18 mouse cellular contexts compared by ENCODE assay signal in genomic region chr13:53192286-53192685, GRCm38 (mm10).
DNase-seq lines count a peak whose midpoint lies in the region; ATAC-seq and TF ChIP-seq lines count a peak whose summit lies in the region.
"Had no signal": no experiment of that assay in that cellular context is flagged by ENCODE, and none has a peak within 500 bp of the region (broad histone marks: within the 10 kb centered on the region; RNA-seq: fewer than 3 reads in every experiment).

No protein-coding gene starts in this region.

- no peak for TF ChIP-seq RAD21 in CH12.LX (IDR thresholded peaks at IDR 0.05; ENCODE audit: low read depth, low read length)

- WGBS in hindbrain, embryonic 10.5 days: 92% methylated on average over 6 of the region's 6 CpGs
- WGBS in hindbrain, embryonic 13.5 days: 94% methylated on average over 6 of the region's 6 CpGs
- 67% methylated on average over 6 of the region's 6 CpGs for WGBS in intestine, postnatal 0 days
- WGBS in liver, embryonic 11.5 days: 88% methylated on average over 6 of the region's 6 CpGs

- H3K4me3 ChIP-seq in hindbrain, embryonic 10.5 days: no peak overlapping the region
- no peak overlapping the region for H3K4me3 ChIP-seq in hindbrain, embryonic 13.5 days
- H3K4me3 ChIP-seq in CH12.LX (replicated peaks in 1 of 3; ENCODE audit: low read depth in 2 of 3, low read length in 2 of 3, poor library complexity in 1 of 3) (no peak overlapping the region), ES-Bruce4 (ENCODE audit: low read depth, low read length) (no peak overlapping the region)
- H3K4me3 ChIP-seq in intestine, postnatal 0 days (ENCODE audit: low read depth, low read length): no peak overlapping the region
- H3K4me3 ChIP-seq in liver, embryonic 11.5 days (ENCODE audit: low read depth, low read length): no peak overlapping the region
- H3K4me3 ChIP-seq: hindbrain, embryonic 15.5 days; midbrain, embryonic 13.5 days; myocyte; neural tube, embryonic 15.5 days had no signal

- no peaks in the 10 kb centered on the region for H3K27me3 ChIP-seq in hindbrain, embryonic 10.5 days (ENCODE audit: insufficient read depth, poor library complexity, severe bottlenecking)
- H3K27me3 ChIP-seq in hindbrain, embryonic 13.5 days: no peaks in the 10 kb centered on the region
- H3K27me3 ChIP-seq in CH12.LX (replicated peaks) (no peaks in the 10 kb centered on the region), ES-Bruce4 (ENCODE audit: control insufficient read depth, insufficient read depth, low read length, poor library complexity, severe bottlenecking) (no peaks in the 10 kb centered on the region)
- H3K27me3 ChIP-seq in intestine, postnatal 0 days (replicated peaks; ENCODE audit: control insufficient read depth, insufficient read depth, low read length): no peaks in the 10 kb centered on the region
- no peaks in the 10 kb centered on the region for H3K27me3 ChIP-seq in liver, embryonic 11.5 days (replicated peaks; ENCODE audit: control insufficient read depth, insufficient read depth, low read length)
- H3K27me3 ChIP-seq: hindbrain, embryonic 15.5 days had no signal

- H3K9me3 ChIP-seq in hindbrain, embryonic 10.5 days: no peaks in the 10 kb centered on the region
- no peaks in the 10 kb centered on the region for H3K9me3 ChIP-seq in hindbrain, embryonic 13.5 days
- H3K9me3 ChIP-seq in CH12.LX (replicated peaks; ENCODE audit: low read length) (no peaks in the 10 kb centered on the region), ES-Bruce4 (replicated peaks; ENCODE audit: control insufficient read depth, insufficient read depth, low read length, poor library complexity, severe bottlenecking) (no peaks in the 10 kb centered on the region)
- H3K9me3 ChIP-seq in intestine, postnatal 0 days (ENCODE audit: control insufficient read depth): no peaks in the 10 kb centered on the region
- no peaks in the 10 kb centered on the region for H3K9me3 ChIP-seq in liver, embryonic 11.5 days (ENCODE audit: control insufficient read depth, low read length)
- H3K9me3 ChIP-seq: hindbrain, embryonic 15.5 days; midbrain, embryonic 13.5 days; neural tube, embryonic 15.5 days had no signal

- in situ Hi-C loops in CH12.LX (cut with MboI; ENCODE audit: low pct_ligation_motif_present, low pct_unique_long_range_greater_than_20kb, low sequenced_read_pairs): no loop called here

- dilution Hi-C loops in CH12.LX (cut with MboI; ENCODE audit: extremely low pct_ligation_motif_present, extremely low pct_unique_long_range_greater_than_20kb, low sequenced_read_pairs): no loop called here

- no peak for TF ChIP-seq EP300 in CH12.LX (IDR thresholded peaks at IDR 0.05; ENCODE audit: low read length)
- TF ChIP-seq EP300 in ES-Bruce4 (IDR thresholded peaks at IDR 0.05; ENCODE audit: insufficient read depth, low read depth, low read length): no peak

- no peaks in the 10 kb centered on the region for H3K36me3 ChIP-seq in hindbrain, embryonic 10.5 days
- no peaks in the 10 kb centered on the region for H3K36me3 ChIP-seq in hindbrain, embryonic 13.5 days
- no peaks in the 10 kb centered on the region for H3K36me3 ChIP-seq in CH12.LX (replicated peaks in 1 of 2; ENCODE audit: control insufficient read depth in 1 of 2, insufficient read depth in 1 of 2, low read length in 1 of 2)
- no peaks in the 10 kb centered on the region for H3K36me3 ChIP-seq in ES-Bruce4 (ENCODE audit: control insufficient read depth, insufficient read depth, low read length, poor library complexity, severe bottlenecking)
- no peaks in the 10 kb centered on the region for H3K36me3 ChIP-seq in intestine, postnatal 0 days (ENCODE audit: control insufficient read depth, insufficient read depth)
- no peaks in the 10 kb centered on the region for H3K36me3 ChIP-seq in liver, embryonic 11.5 days (ENCODE audit: control insufficient read depth, insufficient read depth, low read length)
- H3K36me3 ChIP-seq: hindbrain, embryonic 15.5 days; midbrain, embryonic 13.5 days; neural tube, embryonic 15.5 days had no signal

- peaks cover 59% of the 10 kb centered on the region for H3K4me1 ChIP-seq in hindbrain, embryonic 10.5 days (replicated peaks)
- H3K4me1 ChIP-seq in hindbrain, embryonic 13.5 days (replicated peaks): peaks cover 9% of the 10 kb centered on the region; the same call in 1 of the 2 replicates
- peaks cover 3 to 25% of the 10 kb centered on the region in 2 experiments; a peak in 3 of 4 replicates for H3K4me1 ChIP-seq in CH12.LX (ENCODE audit: control insufficient read depth in 1 of 2, insufficient read depth in 2 of 2)
- H3K4me1 ChIP-seq in ES-Bruce4 (ENCODE audit: control insufficient read depth, insufficient read depth, low read length): peaks cover 14% of the 10 kb centered on the region
- H3K4me1 ChIP-seq in intestine, postnatal 0 days (replicated peaks; ENCODE audit: control insufficient read depth, insufficient read depth, low read length): peaks cover 8% of the 10 kb centered on the region; the same call in 1 of the 2 replicates
- H3K4me1 ChIP-seq in liver, embryonic 11.5 days (replicated peaks; ENCODE audit: control insufficient read depth, insufficient read depth, low read length): peaks cover 11% of the 10 kb centered on the region
- H3K4me1 ChIP-seq: hindbrain, embryonic 15.5 days; midbrain, embryonic 13.5 days had no signal

- H3K27ac ChIP-seq in hindbrain, embryonic 10.5 days: 0 out of 2 replicates have a peak overlapping the region, but pooled peaks have one; percentile 18
- no peak overlapping the region for H3K27ac ChIP-seq in hindbrain, embryonic 13.5 days
- H3K27ac ChIP-seq in CH12.LX (ENCODE audit: insufficient read depth, low read depth) (no peak overlapping the region), ES-Bruce4 (ENCODE audit: insufficient read depth, low read length) (peak overlapping the region; percentile 67)
- no peak overlapping the region for H3K27ac ChIP-seq in intestine, postnatal 0 days (ENCODE audit: low read depth, low read length)
- H3K27ac ChIP-seq in liver, embryonic 11.5 days (ENCODE audit: low read depth, low read length): no peak overlapping the region
- H3K27ac ChIP-seq: hindbrain, embryonic 15.5 days; liver, embryonic 14.5 days; midbrain, embryonic 13.5 days; neural tube, embryonic 15.5 days had no signal

- TF ChIP-seq CTCF in CH12.LX (conservative IDR thresholded peaks at IDR 0.05 in 1 of 2, IDR thresholded peaks at IDR 0.05 in 1 of 2; ENCODE audit: low read depth in 2 of 2, low read length in 2 of 2) (no peak), ES-Bruce4 (IDR thresholded peaks at IDR 0.05; ENCODE audit: low read depth, low read length) (no peak)
- no peak for TF ChIP-seq CTCF in intestine, postnatal 0 days (IDR thresholded peaks at IDR 0.05; ENCODE audit: low read depth)

- H3K79me2 ChIP-seq in CH12.LX (replicated peaks; ENCODE audit: control insufficient read depth, extremely low read depth, insufficient read depth, poor library complexity, severe bottlenecking): no peaks in the 10 kb centered on the region

- ATAC-seq in hindbrain, embryonic 13.5 days (ENCODE audit: low FRiP score): no peak
- peak; percentile 60 for ATAC-seq in intestine, postnatal 0 days
- ATAC-seq in liver, embryonic 11.5 days (replicated peaks; ENCODE audit: low FRiP score): no peak
- ATAC-seq: forebrain, embryonic 16.5 days; lung, postnatal 0 days; midbrain, embryonic 13.5 days had no signal

- TF ChIP-seq POLR2A in CH12.LX (IDR thresholded peaks at IDR 0.05; ENCODE audit: low read depth, low read length) (no peak), ES-Bruce4 (IDR thresholded peaks at IDR 0.05; ENCODE audit: insufficient read depth, low read length) (no peak)

- no peak overlapping the region for H3K4me2 ChIP-seq in hindbrain, embryonic 13.5 days
- H3K4me2 ChIP-seq in CH12.LX (ENCODE audit: insufficient read depth, low read depth, poor library complexity, severe bottlenecking): no peak overlapping the region
- H3K4me2 ChIP-seq in intestine, postnatal 0 days (replicated peaks; ENCODE audit: low read depth): peak overlapping the region; percentile 17; the same call in 1 of the 2 replicates
- H3K4me2 ChIP-seq in liver, embryonic 11.5 days: no peak overlapping the region
- H3K4me2 ChIP-seq: hindbrain, embryonic 15.5 days; midbrain, embryonic 13.5 days; neural tube, embryonic 15.5 days had no signal

- DNase-seq in hindbrain, embryonic 10.5 days (ENCODE audit: low spot score): no peak
- DNase-seq in CH12.LX (ENCODE audit: extremely low read depth): no peak
- DNase-seq in liver, embryonic 11.5 days (ENCODE audit: low spot score): no peak
- no peak for DNase-seq in cerebellum, postnatal 25 days
- DNase-seq: adrenal gland, postnatal 14 days; cerebellum, adult 2 months; right cerebral cortex, postnatal 25 days; thymus, postnatal 14 days had no signal

- no peak overlapping the region for H3K9ac ChIP-seq in hindbrain, embryonic 13.5 days
- no peak overlapping the region for H3K9ac ChIP-seq in CH12.LX (ENCODE audit: insufficient read depth, low read depth)
- peak overlapping the region; percentile 6; the same call in 1 of the 2 replicates for H3K9ac ChIP-seq in ES-Bruce4 (ENCODE audit: low read depth, poor library complexity, severe bottlenecking)
- no peak overlapping the region for H3K9ac ChIP-seq in intestine, postnatal 0 days (ENCODE audit: low read depth, low read length)
- H3K9ac ChIP-seq in liver, embryonic 11.5 days (ENCODE audit: low read depth, low read length): no peak overlapping the region
- H3K9ac ChIP-seq: hindbrain, embryonic 15.5 days; liver, embryonic 14.5 days; midbrain, embryonic 13.5 days; neural tube, embryonic 15.5 days had no signal

TF ChIP-seq in CH12.LX, 34 proteins besides CTCF, POLR2A, EP300 and RAD21:
- peak; percentile 59; the same call in 1 of the 2 replicates for TF ChIP-seq MAFK (IDR thresholded peaks at IDR 0.05; ENCODE audit: insufficient replicate concordance, low read length)
- no peak for TF ChIP-seq MEF2A (IDR thresholded peaks at IDR 0.05; ENCODE audit: borderline replicate concordance, low read depth, low read length)

Comparison
In these comparisons a context has a peak if more than half of its experiments do, and no peak if none do; other contexts are left out.
1. H3K27ac ChIP-seq: peak in hindbrain, embryonic 10.5 days (single experiment) and ES-Bruce4 (single experiment); none in hindbrain, embryonic 13.5 days (single experiment), CH12.LX (single experiment), intestine, postnatal 0 days (single experiment) and liver, embryonic 11.5 days (single experiment).